Mouse (Mus musculus) heart, embryonic 12.5 days (tissue): ENCODE results near the gene Cfap97d1. TPM values are rescaled to one million over a fixed set of nuclear protein-coding genes. Genes with fewer than 3 reads are reported as not detected.
A peak's percentile ranks its signal among the peaks of the same experiment; 100 is the strongest.

ENCODE experiments used
- ATAC-seq: fragments of 200-750 bp; cut with Nextera tagmentation; 2 replicates; pipeline ENCODE4 v1.8.0; 2017; ENCODE audit warnings: moderate TSS enrichment, moderate library complexity; ENCODE audit not compliant: insufficient number of reproducible peaks, low FRiP score
- H3K27ac ChIP-seq: fragments of 300-500 bp; sonication (generic); 2 replicates; pipeline ENCODE4 v1.5.1; 2016; ENCODE audit warnings: mild to moderate bottlenecking, moderate library complexity; ENCODE audit not compliant: poor library complexity, severe bottlenecking
- H3K27me3 ChIP-seq: fragments of 300-500 bp; sonication (generic); replicated peaks from 2 replicates; pipeline ENCODE4 v1.6.1; 2016; ENCODE audit warnings: mild to moderate bottlenecking, moderate library complexity
- H3K36me3 ChIP-seq: fragments of 300-500 bp; sonication (generic); 2 replicates; pipeline ENCODE4 v1.6.1; 2016; ENCODE audit warnings: mild to moderate bottlenecking, moderate library complexity
- H3K4me1 ChIP-seq: fragments of 300-500 bp; sonication (generic); replicated peaks from 2 replicates; pipeline ENCODE4 v1.6.1; 2016; ENCODE audit warnings: mild to moderate bottlenecking
- H3K4me2 ChIP-seq: fragments of 300-500 bp; sonication (generic); 2 replicates; pipeline ENCODE4 v1.6.1; 2016; ENCODE audit warnings: mild to moderate bottlenecking, moderate library complexity
- H3K4me3 ChIP-seq: fragments of 300-500 bp; sonication (generic); 2 replicates; pipeline ENCODE4 v1.5.1; 2016; ENCODE audit warnings: mild to moderate bottlenecking
- H3K9ac ChIP-seq: fragments of 300-500 bp; sonication (generic); 2 replicates; pipeline ENCODE4 v1.6.1; 2016; ENCODE audit warnings: mild to moderate bottlenecking, moderate library complexity
- H3K9me3 ChIP-seq: fragments of 300-500 bp; sonication (generic); replicated peaks from 2 replicates; pipeline ENCODE4 v1.6.1; 2016; ENCODE audit warnings: mild to moderate bottlenecking, moderate library complexity
- WGBS: fragments of 180-500 bp; shearing (Covaris S2); methylation state at CpG from one replicate; pipeline ENCODE4 v1.1.7; 2016; 5-methylcytosine and 5-hydroxymethylcytosine counted together
- polyA plus RNA-seq: library from polyadenylated mRNA; unstranded; fragments of >200 nt; fragmentation: Nextera tagmentation; extraction: Ambion mirVana; gene quantifications from 2 replicates; pipeline ENCODE4 v1.2.1, GENCODE M21; 2016

The Cfap97d1 gene
- polyA plus RNA-seq, 1 experiment from 2014 or later: not detected

DNA sequence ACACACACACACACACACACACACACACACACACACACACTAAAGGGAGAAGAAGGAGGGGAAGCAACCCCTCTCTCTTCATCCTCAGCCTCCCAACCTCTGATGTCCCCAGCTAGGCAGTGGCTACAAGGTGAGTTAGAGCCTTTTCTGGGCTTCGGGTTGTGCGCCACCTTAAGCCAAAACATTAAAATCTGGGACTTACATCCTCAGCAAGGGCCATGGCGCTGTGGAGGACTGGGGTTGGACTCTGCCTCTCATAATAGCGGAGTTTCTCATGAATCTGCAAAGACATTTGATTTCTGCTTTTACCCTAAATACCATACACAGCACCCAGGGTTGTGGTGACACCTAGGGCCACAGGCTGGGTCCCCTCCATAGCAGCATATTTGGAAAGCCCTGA, 40.8 kb downstream of the Cfap97d1 start:
- ATAC-seq: no peak
- Histone ChIP-seq H3K4me2 (no peak overlapping the region), H3K4me3 (no peak overlapping the region), H3K27me3 (peaks cover 30% of the 10 kb centered on the region), H3K36me3 (0 out of 2 replicates have a peak, but pooled peaks cover 3% of the 10 kb centered on the region), H3K9me3 (no peaks in the 10 kb centered on the region), H3K27ac (no peak overlapping the region), H3K9ac (no peak overlapping the region), H3K4me1 (peaks cover 19% of the 10 kb centered on the region)
- 95% methylated on average over 4 of the region's 4 CpGs for WGBS

DNA sequence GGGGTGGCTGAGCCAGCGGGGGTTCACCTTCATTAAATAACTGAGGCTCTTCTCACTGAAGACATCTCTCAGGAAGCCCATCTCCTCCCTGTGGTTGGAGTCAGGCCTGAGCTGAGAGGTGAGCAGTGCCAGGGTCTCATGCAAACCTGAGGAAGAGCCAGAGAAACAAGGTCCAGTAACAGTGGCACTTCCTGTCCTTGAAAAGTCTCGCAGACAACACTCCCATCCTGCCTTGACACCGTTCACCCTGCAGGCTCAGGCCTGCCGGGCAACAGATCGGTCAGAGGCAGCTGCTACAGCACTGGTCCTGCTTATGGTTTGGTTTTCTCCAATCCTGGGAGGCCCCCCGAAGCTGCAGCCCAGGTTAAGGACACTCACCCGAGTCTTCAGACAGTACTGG, 41.3 kb downstream of the Cfap97d1 start:
- 0 out of 2 replicates have a peak, but pooled peaks cover 3% of the 10 kb centered on the region for H3K36me3 ChIP-seq
- ATAC-seq: no peak
- no peak overlapping the region for H3K9ac ChIP-seq
- peaks cover 34% of the 10 kb centered on the region for H3K27me3 ChIP-seq
- 40% methylated on average over 7 of the region's 7 CpGs for WGBS
- H3K27ac ChIP-seq: no peak overlapping the region
- no peaks in the 10 kb centered on the region for H3K9me3 ChIP-seq
- H3K4me2 ChIP-seq: peak overlapping the region; percentile 99
- no peak overlapping the region for H3K4me3 ChIP-seq
- H3K4me1 ChIP-seq: peaks cover 23% of the 10 kb centered on the region

DNA sequence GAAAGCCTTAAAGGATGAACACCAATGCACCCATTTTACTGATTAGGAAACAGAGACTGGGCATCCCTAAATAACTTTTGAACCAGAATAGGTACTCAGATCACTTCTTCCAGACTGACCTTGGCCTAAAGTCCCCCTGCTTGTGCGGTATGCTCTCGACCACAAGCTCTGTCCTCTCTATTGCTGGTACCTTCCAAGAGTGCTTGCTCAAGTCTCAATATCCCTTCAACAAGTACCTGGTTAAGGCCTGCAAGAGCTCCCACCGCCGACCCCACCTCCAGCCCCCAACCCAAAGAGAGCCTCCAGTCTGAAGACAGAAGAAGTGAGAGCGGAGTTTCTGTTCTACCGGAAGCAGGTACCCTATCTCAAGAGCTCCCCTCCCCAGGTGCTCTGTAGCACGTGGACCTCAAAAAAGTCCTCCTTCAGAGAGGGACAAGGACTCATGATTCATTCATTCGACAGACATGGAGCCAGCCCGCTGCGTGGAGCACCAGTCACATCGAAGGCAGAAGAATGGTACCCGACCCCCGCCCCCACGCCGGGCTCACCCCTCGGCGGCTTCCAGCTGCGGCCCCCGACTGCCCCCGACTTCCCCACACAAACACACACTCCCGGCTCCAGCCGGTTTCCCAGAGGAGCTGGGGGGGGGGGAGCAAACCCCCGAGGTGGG, 42.0 kb downstream of the Cfap97d1 start:
- Histone ChIP-seq H3K9me3 (no peaks in the 10 kb centered on the region), H3K9ac (peak overlapping the region; percentile 81), H3K36me3 (0 out of 2 replicates have a peak, but pooled peaks cover 3% of the 10 kb centered on the region), H3K4me3 (peak overlapping the region; percentile 79), H3K4me2 (peak overlapping the region; percentile 99), H3K27me3 (peaks cover 36% of the 10 kb centered on the region), H3K4me1 (peaks cover 24% of the 10 kb centered on the region), H3K27ac (no peak overlapping the region)
- ATAC-seq: no peak
- WGBS: 5% methylated on average over 23 of the region's 23 CpGs

DNA sequence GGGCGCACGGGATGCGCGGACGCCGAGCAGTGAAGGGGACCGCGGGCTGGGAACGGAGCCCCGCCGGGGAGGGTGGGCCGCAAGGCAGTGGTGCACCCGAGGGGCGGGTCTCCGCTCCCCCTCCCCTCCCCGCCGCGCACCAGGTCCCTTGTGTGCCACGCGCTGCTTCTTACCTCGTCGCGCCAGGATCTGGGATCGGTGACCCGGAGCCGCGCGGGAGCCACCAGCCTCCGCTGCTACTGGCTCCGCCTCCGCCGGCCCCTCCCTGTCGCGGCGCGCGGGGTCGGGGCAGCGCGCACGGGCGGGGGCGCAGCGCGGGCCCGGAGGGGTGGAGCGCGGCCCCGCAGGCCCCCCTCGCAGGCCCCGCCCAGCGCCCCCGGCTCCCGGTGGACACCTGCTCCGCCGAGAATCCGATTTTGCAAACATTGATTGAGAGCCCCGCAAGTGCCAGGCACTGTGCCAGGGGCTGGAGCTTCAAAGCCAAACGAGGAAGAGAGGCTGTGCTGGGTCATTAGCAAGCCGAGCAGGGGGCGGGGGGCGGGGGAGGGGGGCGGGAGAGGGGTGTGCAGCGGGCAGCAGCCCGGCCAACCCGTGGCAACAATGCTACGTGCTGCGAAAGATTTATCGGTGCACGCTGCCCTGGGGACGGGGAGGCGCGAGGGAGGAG, 42.7 kb downstream of the Cfap97d1 start:
- Histone ChIP-seq H3K9me3 (no peaks in the 10 kb centered on the region), H3K4me2 (peak overlapping the region; percentile 99), H3K4me3 (peak overlapping the region; percentile 79), H3K4me1 (peaks cover 24% of the 10 kb centered on the region), H3K9ac (peak overlapping the region; percentile 81), H3K27me3 (peaks cover 36% of the 10 kb centered on the region), H3K36me3 (0 out of 2 replicates have a peak, but pooled peaks cover under 1% of the 10 kb centered on the region), H3K27ac (no peak overlapping the region)
- ATAC-seq: peak; percentile 81
- WGBS: under 1% methylated on average over 53 of the region's 73 CpGs

DNA sequence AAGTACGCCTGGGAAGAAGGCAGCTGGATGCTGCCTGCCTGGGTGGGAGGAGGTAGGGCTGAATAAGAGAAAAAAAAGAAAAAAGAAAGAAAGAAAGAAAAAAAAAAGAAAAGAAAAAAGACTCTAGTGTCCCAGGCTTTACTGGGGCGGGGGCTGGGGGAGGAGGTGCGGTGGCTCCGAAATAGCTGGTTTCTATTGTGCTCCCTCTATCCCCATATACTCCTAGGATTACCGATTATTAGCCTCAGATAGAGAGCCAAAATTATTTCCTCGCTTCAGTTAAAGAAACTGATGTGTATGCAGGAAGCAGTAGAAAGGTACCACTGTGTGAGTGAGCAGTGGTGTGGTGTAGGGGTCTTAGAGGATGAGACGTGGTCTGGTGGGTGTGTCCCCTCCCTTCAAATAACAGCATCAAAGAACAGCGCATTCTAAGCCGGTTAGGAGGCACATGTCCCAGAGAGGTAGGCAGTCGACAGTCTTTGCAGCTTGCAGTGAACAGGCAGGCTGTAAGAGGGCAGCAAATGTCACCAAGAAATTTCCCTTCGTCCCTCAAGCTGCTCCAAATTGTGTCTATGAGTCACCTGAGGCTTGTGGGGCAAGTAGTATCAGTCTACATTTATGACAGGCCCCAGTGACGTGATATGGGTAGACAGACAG, 43.4 kb downstream of the Cfap97d1 start:
- H3K27ac ChIP-seq: no peak overlapping the region
- 7% methylated on average over 12 of the region's 12 CpGs for WGBS
- no peaks in the 10 kb centered on the region for H3K36me3 ChIP-seq
- H3K9ac ChIP-seq: peak overlapping the region; percentile 81
- H3K4me1 ChIP-seq: peaks cover 24% of the 10 kb centered on the region
- peak overlapping the region; percentile 99 for H3K4me2 ChIP-seq
- H3K4me3 ChIP-seq: peak overlapping the region; percentile 79
- H3K9me3 ChIP-seq: no peaks in the 10 kb centered on the region
- H3K27me3 ChIP-seq: peaks cover 36% of the 10 kb centered on the region
- ATAC-seq: no peak

DNA sequence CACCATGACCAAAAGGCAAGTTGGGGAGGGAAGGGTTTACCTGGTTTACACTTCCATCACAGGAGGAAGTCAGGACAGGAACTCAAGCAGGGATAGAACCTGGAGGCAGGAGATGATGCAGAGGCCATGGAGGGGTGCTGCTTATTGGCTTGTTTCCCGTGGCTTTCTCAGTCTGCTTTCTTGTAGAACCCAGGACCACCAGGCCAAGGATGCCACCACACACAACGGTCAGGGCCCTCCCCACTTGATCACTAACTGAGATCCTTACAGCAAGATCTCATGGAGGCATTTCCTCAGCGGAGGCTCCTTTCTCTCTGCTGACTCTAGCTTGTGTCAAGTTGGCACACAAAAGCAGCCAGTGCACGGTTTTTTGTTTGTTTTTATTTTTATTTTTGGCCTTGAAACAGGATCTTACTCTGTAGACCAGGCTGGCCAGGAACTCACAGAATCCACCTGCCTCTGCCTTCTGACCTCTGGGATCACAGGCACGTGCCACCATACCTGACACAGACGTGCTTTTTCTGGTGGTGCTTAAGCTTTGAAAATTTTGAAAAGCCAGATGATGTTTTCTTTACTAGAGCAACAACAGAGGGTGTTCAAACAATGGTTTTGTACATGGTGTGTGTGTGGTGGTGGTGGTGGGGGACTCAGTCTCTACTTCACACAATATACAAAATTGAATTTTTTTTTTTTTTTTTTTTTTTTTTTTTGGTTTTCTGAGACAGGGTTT, 44.2 kb downstream of the Cfap97d1 start, which contains the start of gene Mpp3:
Mpp3 (minus strand) TSS at position 375 of the 730 bp plus-strand sequence.
- Histone ChIP-seq H3K9me3 (no peaks in the 10 kb centered on the region), H3K4me2 (peak within 1 kb of the TSS; percentile 99), H3K9ac (peak within 1 kb of the TSS; percentile 81), H3K36me3 (no peaks in the 10 kb centered on the region), H3K4me1 (peaks cover 24% of the 10 kb centered on the region), H3K27me3 (peaks cover 36% of the 10 kb centered on the region), H3K27ac (no peak within 1 kb of the TSS), H3K4me3 (peak within 1 kb of the TSS; percentile 79)
- WGBS: 70% methylated on average over 6 of the region's 6 CpGs
- no peak for ATAC-seq

DNA sequence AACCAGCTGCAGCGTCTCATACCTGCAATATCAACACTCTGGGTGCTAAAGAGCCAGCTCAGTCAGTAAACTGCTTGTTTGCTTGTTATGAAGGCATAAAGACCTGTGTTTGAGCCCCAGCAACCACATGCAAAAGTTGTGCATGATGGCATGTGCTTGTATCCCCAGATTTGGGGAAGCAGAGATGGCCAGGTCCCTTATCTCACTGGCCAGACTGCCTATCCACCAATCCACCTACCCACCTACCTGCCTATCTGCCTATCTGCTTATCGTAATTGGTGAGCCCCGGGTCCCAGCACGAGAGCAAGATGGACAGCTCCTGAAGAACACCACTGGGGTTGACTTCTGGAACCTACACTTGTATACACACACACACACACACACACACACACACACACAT, 45.2 kb downstream of the Cfap97d1 start:
- H3K9ac ChIP-seq: no peak overlapping the region
- no peak for ATAC-seq
- 67% methylated on average over 4 of the region's 4 CpGs for WGBS
- H3K36me3 ChIP-seq: no peaks in the 10 kb centered on the region
- no peak overlapping the region for H3K4me2 ChIP-seq
- H3K27ac ChIP-seq: no peak overlapping the region
- H3K27me3 ChIP-seq: peaks cover 29% of the 10 kb centered on the region
- H3K4me3 ChIP-seq: no peak overlapping the region
- no peaks in the 10 kb centered on the region for H3K9me3 ChIP-seq
- H3K4me1 ChIP-seq: peaks cover 24% of the 10 kb centered on the region

DNA sequence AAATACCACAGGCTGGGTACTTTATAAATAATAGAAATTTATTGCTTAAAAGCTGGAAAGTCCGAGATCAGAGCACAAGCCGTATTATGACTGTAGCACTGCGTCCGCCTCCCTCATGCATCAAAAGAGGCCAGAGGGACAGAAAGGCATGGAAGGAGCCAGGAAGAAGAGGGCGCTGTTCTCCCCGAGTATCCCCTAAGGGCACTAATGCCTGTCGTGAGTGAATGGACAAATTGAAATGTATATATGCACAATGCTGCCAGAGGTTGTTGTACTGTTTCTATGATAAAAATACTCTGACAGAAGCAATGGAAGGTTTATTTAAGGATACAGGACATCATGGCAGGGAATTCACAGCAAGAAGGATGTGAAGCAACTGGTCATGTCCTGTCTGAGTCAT, 45.9 kb downstream of the Cfap97d1 start:
- Histone ChIP-seq H3K27me3 (peaks cover 24% of the 10 kb centered on the region), H3K9me3 (no peaks in the 10 kb centered on the region), H3K4me1 (peaks cover 24% of the 10 kb centered on the region), H3K36me3 (no peaks in the 10 kb centered on the region), H3K4me3 (no peak overlapping the region), H3K9ac (no peak overlapping the region), H3K4me2 (no peak overlapping the region), H3K27ac (no peak overlapping the region)
- ATAC-seq: no peak
- WGBS: 44% methylated on average over 7 of the region's 7 CpGs

DNA sequence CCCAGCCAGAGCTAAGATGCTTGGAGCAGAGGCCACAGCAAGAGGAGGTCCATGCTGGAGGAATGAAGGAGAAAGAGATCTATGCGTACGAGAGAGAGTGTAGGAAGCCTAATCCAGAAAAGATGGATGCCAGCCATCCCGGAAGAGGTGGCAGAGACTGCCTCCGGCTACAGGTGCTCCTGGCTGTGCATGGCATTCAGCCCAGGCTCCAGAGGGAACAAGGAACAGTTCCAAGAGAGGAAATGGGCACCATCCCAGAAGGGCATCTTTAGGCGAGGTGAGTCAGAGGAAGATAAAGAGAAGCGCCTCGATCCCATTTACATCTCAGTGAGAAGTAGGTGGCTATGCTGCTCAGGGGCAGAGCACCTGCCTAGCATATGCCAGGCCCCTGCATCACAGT, 47.1 kb downstream of the Cfap97d1 start:
- H3K27me3 ChIP-seq: peaks cover 16% of the 10 kb centered on the region; the same call in 1 of the 2 replicates
- peaks cover 17% of the 10 kb centered on the region for H3K4me1 ChIP-seq
- 80% methylated on average over 7 of the region's 7 CpGs for WGBS

DNA sequence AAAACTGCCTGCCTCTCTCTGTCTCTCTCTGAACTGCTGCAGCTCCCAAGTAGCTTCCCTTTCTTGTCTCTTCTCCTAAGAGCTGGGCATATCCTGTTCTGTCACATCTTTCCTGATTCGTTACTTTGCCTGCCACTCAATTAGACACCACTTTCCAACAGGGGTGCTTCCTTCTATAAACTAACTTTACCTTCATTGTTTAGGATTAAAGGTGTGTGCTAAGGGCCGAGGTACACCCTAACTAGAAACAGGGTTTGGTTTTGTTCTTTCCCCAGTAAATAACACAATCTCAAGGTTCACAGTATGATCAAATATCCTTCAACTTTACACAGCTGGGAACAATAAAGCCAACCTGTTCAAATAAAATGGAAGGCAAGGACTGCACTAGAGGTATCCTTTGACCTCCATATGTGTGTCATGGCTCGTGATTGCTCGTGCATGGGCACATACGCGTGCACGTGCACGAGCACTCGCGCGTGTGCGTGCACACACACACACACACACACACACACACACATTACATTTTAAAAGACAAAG, 49.0 kb downstream of the Cfap97d1 start:
- Histone ChIP-seq H3K4me2 (no peak overlapping the region), H3K4me1 (0 out of 2 replicates have a peak, but pooled peaks cover 5% of the 10 kb centered on the region), H3K4me3 (no peak overlapping the region), H3K9ac (no peak overlapping the region), H3K27me3 (peaks cover 12% of the 10 kb centered on the region; the same call in 1 of the 2 replicates), H3K36me3 (no peaks in the 10 kb centered on the region), H3K27ac (no peak overlapping the region), H3K9me3 (no peaks in the 10 kb centered on the region)
- no peak for ATAC-seq
- WGBS: 87% methylated on average over 12 of the region's 12 CpGs

More for the DNA sequence above, 47.1 kb downstream of the Cfap97d1 start:
- no peak overlapping the region for H3K27ac ChIP-seq
- H3K9me3 ChIP-seq: no peaks in the 10 kb centered on the region
- no peak overlapping the region for H3K9ac ChIP-seq
- no peak for ATAC-seq
- H3K4me3 ChIP-seq: no peak overlapping the region
- no peaks in the 10 kb centered on the region for H3K36me3 ChIP-seq
- H3K4me2 ChIP-seq: no peak overlapping the region
